Mouse (Mus musculus) stomach, postnatal 0 days (tissue): Measurements from ENCODE around the gene Car14.

Source experiments
- CTCF ChIP-seq: IDR thresholded peaks from 2 replicates; pipeline ENCODE4 v1.5.1; 2016; ENCODE audit warnings: antibody characterized with exemption, low read depth, mild to moderate bottlenecking, moderate library complexity
- EP300 ChIP-seq: optimal IDR thresholded peaks from 2 replicates; pipeline ENCODE3; 2016; ENCODE audit warnings: antibody characterized with exemption

GRCm38 (mm10) chr3:95881979-95882815 lies 22.3 kb downstream of the Car14 start, which contains the start of gene Ciart:
- no peak for TF ChIP-seq CTCF
- no peak for TF ChIP-seq EP300
